Mouse (Mus musculus) left cerebral cortex, adult 9 months (tissue): ENCODE results near the gene Gtpbp3.
A peak's percentile ranks its signal among the peaks of the same experiment; 100 is the strongest.

Experiments
- DNase-seq, 2 experiments: peaks; one replicate each; pipeline ENCODE4 v3.0.0; 2022; ENCODE audit warnings: low spot score in 2 of 2

Gtpbp3 gene

GRCm38 (mm10) chr8:71487691-71488445 lies at the start of gene Gtpbp3:
Gene Gtpbp3 (plus strand): TSS chr8:71488103.
- DNase-seq = peak in 1 of 2 experiments; percentile 72

GRCm38 (mm10) chr8:71441404-71441803 lies 46.5 kb upstream of the Gtpbp3 start:
- DNase-seq = no peak

GRCm38 (mm10) chr8:71445096-71445495 lies 42.8 kb upstream of the Gtpbp3 start:
- no peak for DNase-seq

- DNase-seq = no peak
These were observed 36.6 kb upstream of the Gtpbp3 start for GRCm38 (mm10) chr8:71451337-71451736.

- DNase-seq = no peak
These were observed 36.1 kb upstream of the Gtpbp3 start for GRCm38 (mm10) chr8:71451777-71452176.

- peak in 1 of 2 experiments; percentile 0 for DNase-seq
These were observed 35.2 kb upstream of the Gtpbp3 start for GRCm38 (mm10) chr8:71452669-71453068.

GRCm38 (mm10) chr8:71454668-71455067 lies 33.2 kb upstream of the Gtpbp3 start:
- peak in 1 of 2 experiments; percentile 1 for DNase-seq

GRCm38 (mm10) chr8:71456906-71457305 lies 31.0 kb upstream of the Gtpbp3 start:
- no peak for DNase-seq

- no peak for DNase-seq
These were observed 30.1 kb upstream of the Gtpbp3 start for GRCm38 (mm10) chr8:71457659-71458270.

- no peak for DNase-seq
These were observed 27.2 kb upstream of the Gtpbp3 start for GRCm38 (mm10) chr8:71460716-71461115.

GRCm38 (mm10) chr8:71461152-71461840 lies 26.6 kb upstream of the Gtpbp3 start:
- no peak for DNase-seq

GRCm38 (mm10) chr8:71462191-71462590 lies 25.7 kb upstream of the Gtpbp3 start:
- no peak for DNase-seq

- DNase-seq = peak in 1 of 2 experiments; percentile 63
These were observed 25.1 kb upstream of the Gtpbp3 start for GRCm38 (mm10) chr8:71462786-71463185.

GRCm38 (mm10) chr8:71463188-71464033 lies 24.5 kb upstream of the Gtpbp3 start, which contains the start of gene Abhd8:
Gene Abhd8 (minus strand): TSS chr8:71463655.
- DNase-seq = peak; percentile 94 to 99

GRCm38 (mm10) chr8:71464513-71465500 lies 23.1 kb upstream of the Gtpbp3 start, which contains the start of gene Mrpl34:
Gene Mrpl34 (plus strand): TSS chr8:71464959.
- DNase-seq = peak; percentile 100

GRCm38 (mm10) chr8:71465733-71466132 lies 22.2 kb upstream of the Gtpbp3 start:
- DNase-seq = no peak

GRCm38 (mm10) chr8:71466198-71466597 lies 21.7 kb upstream of the Gtpbp3 start:
- no peak for DNase-seq

GRCm38 (mm10) chr8:71467201-71467600 lies 20.7 kb upstream of the Gtpbp3 start:
- no peak for DNase-seq

GRCm38 (mm10) chr8:71468001-71468400 lies 19.9 kb upstream of the Gtpbp3 start:
- DNase-seq = no peak

GRCm38 (mm10) chr8:71468916-71469315 lies 19.0 kb upstream of the Gtpbp3 start, which contains the start of gene Dda1:
Gene Dda1 (plus strand): TSS chr8:71469199.
- DNase-seq = peak; percentile 98 to 99
